Mouse (Mus musculus): ENCODE results near the gene Ppm1n.

DNA sequence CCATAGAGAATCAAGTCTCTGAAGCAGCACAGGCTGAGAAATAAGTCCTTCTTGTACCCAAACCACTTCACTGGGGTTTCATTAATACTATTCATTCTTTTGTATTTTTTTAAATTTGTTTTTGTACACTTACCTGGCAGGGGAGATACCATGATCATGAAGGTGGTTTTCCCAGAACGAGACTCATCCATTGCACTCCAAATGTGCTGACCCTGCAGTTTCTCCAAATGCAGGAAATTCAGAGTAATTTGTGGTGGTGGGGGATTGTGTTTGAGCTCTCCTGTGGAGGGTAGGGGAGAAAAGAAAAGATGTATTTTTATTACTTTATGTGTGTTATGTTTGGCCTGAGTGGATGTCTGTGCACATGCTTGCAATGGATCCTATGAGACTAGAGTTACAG, 37.9 kb downstream of the Ppm1n start:
- TF ChIP-seq CTCF (IDR thresholded peaks at IDR 0.05; ENCODE audit: low read depth) (no peak), EP300 (IDR thresholded peaks at IDR 0.05; ENCODE audit: low read depth) (no peak)
